Mouse (Mus musculus) cerebellum, adult 18-20 months (tissue): ENCODE results near the gene Rnf187.

Experiments
- DNase-seq, 2 experiments: peaks; one replicate each; pipeline ENCODE4 v3.0.0; 2021

The Rnf187 gene

DNA sequence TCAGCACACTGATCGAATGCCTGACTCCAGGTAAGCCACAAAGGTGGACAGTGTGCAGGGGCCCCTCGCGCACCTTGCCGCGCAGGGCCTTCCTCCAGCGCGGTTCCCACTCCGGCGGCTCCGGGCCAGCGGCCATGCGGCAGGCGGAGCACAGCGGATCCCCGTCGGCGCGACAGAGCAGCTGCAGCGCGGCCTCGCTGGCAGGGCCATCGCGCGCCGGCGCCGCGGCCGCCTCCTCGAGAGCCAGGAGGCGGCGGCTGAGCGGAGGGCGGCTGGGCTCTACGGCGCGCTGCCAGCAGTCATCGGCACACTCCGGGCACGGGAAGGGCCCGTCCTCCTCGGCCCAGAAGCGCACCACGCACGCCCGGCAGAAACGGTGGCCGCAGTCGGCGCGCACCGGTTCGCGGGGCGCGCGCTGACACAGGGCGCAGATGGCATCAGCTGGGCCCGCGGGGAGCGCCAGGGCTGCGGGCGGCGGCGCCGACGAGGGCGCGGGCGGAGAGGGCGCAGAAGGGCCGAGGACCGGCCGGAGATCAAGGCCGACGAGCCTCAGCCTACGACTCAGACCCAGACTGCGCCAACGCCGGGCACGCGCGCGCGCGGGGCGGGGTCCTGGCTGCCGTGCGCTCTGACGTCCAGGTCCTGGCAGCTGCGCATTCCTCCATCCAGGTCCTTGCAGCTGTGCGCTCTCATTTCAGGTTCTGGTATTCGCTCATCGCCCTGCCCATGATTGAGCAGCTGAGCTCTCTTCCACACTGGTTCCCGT is at the start of gene Rnf187:
Gene Rnf187, minus strand, starts transcription at position 595 of the 766 bp plus-strand sequence.
- peak; percentile 92 to 95 for DNase-seq

DNA sequence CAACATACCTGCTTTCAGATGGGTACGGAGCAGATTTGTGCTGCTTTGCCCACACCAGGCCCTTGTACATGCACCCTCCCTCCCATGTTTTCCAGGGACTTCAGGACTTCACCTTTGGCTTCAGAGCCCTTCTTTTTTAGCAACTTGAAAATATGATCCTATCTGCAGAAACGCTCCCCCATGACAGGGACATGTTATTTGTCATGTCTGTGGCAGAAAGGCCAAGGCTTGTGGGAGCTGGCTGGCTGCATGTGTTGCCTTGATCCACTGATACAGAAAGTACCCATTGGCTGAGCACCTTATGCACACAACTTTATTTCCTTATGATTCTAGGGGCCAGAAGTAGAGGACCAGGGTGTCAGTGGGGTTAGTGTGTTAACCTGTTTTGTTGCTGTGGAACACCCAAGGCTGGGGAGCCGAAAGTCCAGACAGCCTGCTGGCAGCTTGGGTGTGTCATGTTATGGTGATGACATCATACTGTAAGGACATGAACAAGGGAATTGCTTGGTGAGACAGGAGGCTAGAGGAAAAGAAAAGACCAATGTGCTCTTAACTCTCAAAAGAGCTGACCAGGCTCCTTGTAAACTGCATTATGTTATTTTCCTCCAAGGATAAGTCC is 46.7 kb upstream of the Rnf187 start:
- no peak for DNase-seq

DNA sequence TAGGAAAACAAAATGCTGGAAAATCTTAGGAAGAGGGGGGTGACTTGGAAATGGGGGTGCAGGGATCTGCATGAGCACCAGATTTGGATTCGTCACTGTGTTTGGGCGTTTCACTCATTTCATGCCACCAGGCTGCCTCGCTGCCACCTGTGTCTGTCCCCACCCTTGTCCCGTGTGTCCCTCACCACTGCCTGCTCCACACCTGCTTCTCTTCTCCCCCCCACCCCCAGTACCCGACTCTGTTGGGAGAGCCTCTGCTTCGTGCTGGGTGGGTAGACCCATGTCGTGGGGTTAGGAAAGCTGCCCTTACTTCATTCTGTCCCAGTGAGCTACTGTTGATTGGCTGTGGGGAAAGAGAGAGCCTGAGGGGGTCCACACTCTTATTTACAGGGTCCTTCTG is 45.9 kb upstream of the Rnf187 start:
- DNase-seq = no peak

DNA sequence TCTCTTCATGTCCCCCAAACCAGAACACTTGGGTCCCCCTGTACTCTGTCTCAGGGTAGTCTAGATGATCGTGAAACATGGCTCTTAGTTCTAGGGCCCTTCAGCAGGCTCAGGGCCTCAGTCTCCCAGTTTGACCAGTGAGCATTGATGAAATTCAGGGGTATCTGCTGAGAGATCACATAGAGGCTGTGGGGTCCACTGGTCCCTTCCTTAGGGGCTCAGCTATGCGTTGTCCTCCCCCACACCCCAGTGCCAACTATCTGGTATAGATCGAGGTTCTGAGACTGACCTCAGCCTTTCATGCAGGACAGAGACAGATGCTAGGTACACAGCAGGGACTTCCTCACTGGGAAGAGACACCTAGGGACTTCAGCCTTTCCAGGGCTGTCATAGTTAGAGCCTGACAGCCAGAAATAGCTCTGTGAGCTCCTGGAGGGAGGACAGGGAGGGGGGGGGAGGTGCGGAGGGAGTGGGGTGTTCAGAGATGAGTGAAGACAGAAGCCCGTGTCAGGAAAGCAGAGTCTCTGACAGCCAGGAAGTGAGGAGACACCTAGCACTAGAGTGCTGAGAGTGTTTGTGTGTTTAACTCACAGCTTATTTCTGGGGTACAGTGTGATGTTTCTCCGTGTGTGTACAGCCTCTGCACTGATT is 45.1 kb upstream of the Rnf187 start:
- no peak for DNase-seq

DNA sequence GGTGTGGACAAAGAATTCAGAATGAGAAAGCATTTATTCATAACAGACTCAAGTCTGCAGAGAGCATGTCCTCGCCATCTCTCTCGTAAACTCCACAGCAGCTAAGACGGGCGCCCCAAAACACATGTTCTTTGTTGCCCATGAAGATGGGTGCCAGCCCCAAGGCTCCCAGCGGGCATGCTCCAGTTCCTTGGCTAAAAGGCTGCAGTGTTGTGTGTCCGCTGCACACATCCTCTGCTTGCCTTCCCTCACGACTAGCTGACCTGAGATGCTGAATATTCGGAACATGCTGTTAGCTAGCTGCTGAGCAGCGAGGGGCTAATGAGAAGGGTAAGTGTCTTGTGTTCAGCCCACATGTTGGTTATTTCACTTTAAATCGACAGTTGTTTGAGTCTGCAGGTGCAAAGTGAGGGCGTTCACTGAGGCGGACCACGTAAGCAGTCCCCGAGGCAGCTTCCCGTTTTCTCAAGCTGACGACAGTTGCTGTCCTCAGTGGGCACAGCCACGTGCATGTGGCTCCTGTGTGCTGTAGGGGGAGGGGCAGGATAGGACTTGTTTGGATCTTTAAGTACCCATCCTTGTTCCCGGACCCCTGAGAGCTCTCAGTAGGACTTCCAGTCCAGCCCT is 43.9 kb upstream of the Rnf187 start:
- no peak for DNase-seq

DNA sequence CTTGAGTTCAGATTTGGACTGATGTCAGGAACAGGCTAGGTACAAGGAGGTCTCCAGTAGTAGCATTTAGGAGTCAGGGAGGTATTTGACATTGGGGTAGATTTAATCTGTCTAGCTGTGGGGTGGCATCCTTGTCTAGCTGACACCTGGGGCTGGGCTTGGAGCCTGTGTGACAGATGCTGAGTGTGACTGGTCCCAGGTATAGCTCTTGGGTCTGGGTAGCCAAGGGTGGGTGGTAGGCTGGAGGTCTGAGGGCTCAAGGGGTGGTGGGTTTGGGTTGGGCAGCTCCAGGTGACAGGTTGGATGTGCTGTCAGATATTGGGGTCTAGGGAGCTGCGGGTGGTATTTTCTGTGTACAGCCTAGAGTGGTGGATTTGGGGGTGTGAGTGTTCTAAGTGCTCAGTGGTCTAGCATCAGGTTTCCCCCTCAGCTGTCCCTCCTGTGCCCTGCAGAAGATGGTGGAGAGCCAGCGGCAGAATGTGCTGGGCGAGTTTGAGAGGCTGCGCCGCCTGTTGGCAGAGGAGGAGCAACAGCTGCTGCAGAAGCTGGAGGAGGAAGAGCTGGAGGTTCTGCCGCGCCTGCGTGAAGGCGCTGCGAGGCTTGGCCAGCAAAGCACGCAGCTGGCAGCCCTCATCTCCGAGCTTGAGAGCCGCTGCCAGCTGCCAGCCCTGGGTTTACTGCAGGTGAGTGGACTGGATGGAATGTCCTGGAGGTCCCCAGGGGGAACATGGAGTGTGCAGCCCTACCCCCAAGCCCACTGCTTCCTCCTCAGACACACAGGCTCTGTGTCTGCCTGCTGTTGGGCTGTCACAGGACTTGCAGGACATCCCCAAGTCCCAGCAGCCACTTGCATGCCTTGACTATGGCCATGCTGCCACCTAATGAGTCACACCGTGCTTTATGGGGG is 43.1 kb upstream of the Rnf187 start:
- peak; percentile 33 to 38 for DNase-seq

DNA sequence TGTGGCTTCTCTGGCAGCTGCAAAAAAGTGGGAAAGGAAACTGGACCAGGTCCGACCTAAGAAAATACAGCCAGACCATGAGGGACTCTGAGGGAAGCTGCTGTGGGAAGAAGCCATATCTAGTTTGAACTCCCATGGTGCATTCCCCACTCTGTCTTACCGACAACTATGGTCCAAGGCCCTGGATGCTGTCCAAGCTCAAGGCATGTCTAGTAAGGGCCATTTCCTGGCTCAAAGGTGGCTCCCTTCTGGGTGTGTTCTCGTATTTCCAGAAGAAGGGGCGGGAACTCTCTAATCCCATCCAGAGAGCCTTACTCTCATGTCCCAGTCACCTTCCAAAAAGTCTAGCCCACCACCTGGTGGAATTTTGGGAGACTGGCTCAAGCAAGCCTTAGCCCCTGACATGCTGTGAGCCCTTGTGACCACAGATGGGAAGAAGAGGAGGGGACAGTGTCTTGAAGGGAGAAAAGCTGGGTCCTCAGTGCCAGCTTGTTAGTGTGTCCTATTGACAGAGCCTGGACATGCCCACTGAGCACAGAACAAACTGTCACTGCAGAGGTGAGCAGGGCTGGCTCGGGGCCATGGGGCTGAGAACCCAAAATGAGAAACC is 41.8 kb upstream of the Rnf187 start:
- DNase-seq = no peak

DNA sequence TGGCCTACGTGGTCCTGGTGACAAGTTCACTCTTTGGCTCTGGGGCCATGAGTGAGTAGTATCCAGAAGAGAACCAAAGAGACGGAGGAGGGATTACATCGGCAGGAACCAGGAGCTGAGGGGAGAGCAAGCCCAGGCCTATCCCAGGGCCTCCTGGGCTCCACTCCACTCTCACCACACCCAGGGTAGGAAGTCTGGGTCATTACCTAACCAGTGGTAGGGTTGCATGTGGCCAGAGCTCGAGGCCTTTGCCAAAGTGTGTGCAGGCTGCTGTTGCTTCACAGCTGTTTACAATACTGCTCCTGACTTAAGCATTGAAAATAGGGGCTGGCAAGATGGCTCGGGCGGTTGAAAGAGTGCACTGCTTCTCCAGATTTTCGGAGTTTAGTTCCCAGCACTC is 40.9 kb upstream of the Rnf187 start:
- DNase-seq = no peak

DNA sequence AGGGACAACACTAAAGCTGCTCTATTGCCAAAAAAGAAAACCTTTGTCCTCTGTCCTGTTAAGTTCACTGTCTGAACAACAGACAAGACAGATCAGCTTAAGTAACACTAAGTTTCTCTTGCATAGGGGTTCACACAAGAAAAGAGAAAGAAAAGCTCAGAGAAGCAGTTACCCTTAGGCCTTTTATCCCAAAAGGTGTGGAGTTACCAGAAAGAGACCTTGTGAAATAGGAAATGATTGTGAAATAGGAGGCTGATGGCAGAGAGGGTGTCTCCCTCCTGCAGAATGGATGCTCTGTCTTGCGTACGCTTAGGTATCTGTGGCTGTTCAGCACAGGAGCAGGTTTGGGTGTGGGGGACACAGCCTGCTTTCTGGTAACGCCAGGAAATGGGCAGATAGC is 40.5 kb upstream of the Rnf187 start:
- no peak for DNase-seq

DNA sequence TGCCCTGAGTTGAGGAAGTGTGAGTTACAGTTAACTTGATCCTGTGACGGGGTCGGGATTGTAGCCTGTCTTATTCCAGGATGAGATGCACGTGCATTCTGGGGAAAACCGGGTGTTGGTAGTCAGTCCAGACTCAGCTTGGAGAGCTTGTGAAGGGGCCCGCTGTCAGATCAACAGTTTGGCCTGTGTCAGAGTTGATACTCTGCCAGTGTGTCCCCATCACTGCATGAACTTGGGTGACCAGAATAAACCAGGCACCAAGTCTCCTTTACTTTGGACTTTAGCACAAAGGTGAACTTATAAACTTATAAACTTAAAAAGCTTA is 40.0 kb upstream of the Rnf187 start:
- DNase-seq = no peak

DNA sequence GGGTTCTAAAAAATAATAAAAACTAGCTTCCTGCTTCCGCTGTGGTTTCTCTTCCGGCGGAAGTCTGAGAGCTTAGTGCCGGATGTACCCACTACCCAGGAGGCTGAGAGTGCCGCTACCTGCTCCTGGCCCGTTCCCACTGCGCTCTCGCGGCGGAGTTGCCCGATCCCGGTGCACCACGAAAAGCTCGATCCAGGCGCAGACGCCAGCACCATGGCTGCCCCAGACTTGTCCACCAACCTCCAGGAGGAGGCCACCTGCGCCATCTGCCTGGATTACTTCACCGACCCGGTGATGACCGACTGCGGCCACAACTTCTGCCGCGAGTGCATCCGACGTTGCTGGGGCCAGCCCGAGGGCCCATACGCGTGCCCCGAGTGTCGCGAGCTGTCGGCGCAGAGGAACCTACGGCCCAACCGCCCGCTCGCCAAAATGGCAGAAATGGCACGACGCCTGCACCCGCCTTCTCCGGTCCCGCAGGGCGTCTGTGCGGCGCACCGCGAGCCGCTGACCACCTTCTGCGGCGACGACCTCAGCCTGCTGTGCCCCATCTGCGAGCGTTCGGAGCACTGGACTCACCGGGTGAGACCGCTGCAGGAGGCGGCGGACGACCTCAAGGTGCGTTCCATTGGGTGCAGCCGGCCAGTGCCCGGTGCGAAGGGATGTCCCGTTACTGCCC is 39.5 kb upstream of the Rnf187 start, which contains the start of gene Trim11:
Gene Trim11, plus strand, starts transcription at position 67 of the 679 bp plus-strand sequence.
- peak; percentile 69 to 72 for DNase-seq

DNA sequence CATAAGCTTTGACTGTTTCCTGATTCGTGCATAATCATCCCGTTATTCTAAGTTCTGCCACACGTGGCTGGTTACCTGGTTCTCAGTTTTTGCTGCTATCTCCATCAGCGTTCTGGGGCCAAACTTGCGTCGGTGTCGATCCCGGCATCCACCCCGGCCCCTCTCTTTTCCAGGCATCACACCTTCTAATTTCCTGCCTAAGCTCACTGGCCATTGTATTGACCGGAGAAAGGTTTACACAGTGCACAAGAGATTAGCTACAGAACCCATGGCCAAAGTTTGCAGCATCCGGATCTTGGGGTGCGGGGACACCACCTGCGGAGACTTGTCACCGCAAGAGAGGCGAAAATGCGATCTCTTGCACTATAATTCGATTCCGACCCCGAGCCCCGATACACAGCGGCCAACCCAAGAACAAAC is 38.9 kb upstream of the Rnf187 start:
- peak in 1 of 2 experiments; percentile 25 for DNase-seq

DNA sequence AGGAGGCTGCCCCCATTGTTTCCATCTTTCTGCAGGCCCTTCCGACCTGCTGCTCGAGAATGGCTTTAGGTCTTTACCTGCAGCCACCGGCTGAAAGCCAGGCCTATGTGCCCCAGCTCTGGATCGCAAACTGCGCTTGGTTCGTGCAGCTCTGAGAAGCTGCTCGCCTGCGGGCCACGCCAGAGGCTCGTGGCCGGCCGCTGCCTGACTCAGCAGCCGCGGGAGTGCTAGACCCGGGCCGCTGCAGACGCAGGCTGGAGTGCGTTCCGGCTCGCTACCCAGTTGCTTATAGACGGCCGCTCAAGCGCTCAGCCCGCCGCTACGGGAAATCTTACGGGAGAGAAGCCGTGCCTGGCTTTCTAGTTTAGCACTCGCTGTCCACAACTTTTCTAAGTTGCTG is 38.4 kb upstream of the Rnf187 start:
- peak in 1 of 2 experiments; percentile 39 for DNase-seq

DNA sequence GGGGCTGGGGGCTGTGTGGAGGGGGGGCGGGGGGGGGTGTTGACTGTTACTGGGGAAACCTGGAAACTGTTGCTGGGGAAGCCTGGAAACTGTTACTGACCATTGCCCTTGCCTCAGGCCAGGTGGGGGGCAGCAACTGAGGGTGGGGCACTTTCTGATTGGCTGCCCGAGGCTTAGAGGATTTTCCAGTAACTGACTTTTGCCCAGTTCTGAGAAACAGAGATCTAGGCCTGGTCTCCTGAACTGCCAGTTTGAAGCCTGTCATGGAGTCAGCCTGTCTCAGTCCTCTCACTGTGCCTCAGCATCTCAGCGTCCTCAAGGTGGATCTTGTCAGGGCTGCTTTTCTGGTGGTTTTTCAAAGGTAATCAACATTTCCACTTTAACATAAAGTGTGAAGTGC is 35.7 kb upstream of the Rnf187 start:
- DNase-seq = no peak

DNA sequence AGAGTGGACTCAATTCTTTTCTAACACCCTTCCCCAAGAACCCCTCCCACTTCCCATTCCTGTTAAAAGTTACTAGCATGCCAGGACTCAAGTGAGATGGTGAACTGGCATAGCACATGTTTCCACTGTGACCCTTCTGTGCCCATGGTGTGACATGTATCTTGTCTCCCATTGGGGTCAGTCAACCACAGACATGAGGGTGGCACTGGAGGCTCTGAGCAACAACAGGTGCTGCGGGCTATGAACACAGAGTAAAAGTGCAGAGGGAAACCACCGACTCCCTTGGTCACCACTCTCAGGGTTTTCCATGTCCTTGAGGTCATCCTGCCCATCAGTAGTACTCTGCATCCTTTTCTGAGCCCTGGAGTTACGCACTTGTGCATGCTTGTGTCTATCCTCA is 33.1 kb upstream of the Rnf187 start:
- DNase-seq = no peak

DNA sequence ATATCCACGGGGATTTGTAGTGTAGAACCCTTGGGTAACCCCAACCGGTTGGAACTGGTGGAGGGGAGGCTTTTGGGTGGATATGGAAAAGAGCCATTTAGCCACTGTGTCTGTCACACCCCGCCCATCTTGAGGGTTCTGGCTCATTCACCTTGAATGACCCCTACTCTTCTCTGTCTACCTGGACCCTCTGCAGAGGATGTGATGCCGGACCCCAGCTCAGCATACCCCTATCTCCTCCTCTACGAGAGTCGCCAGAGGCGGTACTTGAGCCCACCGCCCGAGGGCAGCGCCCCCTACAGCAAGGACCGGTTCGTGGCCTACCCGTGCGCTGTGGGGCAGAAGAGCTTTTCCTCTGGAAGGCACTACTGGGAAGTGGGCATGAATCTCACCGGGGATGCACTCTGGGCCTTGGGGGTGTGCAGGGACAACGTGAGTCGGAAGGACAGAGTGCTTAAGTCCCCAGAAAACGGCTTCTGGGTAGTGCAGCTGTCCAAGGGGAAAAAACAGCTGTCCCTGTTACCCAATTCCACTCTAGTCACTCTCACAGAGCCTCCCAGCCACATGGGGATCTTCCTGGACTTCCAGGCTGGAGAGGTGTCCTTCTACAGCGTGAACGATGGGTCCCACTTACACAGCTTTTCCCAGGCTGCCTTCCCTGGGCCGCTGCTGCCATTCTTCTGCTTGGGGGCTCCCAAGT is 32.3 kb upstream of the Rnf187 start:
- DNase-seq = no peak

DNA sequence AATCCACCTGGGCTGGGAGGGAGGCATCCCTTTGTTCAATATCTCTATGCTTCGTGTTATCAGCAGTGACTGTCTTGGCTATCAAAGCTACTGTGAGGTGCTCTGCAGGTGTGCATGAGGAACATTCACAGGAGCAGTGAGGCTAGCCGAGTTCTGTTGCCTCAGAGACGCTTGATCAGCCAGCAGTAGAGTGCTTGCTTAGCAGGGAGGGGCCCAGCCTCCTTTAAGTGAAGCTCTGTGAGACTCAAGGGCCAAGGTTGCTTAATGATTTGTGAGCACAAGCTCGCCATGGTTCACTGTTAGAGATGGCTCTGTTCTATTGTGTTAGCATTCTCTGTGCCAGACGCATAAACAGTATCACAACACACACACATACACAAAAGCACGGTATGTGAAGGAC is 30.9 kb upstream of the Rnf187 start:
- no peak for DNase-seq

DNA sequence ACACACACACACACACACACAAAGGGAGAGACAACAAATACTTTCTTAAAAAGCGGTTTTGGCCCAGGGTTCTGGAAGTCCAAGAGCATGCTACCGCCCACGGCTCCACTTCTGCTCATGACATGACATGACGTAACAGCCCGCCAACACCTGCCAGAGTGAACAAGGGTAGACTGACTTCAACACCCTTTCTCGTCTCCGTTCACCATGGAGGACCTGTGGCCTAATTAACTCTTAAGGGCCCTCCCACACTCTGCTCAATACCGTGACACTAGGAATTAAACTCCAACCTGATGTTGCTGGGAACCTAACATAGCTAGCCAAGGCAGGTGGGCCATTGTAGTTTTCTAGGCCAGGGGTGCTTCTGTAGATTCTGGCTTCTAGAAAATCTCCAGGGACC is 30.3 kb upstream of the Rnf187 start:
- DNase-seq = no peak

DNA sequence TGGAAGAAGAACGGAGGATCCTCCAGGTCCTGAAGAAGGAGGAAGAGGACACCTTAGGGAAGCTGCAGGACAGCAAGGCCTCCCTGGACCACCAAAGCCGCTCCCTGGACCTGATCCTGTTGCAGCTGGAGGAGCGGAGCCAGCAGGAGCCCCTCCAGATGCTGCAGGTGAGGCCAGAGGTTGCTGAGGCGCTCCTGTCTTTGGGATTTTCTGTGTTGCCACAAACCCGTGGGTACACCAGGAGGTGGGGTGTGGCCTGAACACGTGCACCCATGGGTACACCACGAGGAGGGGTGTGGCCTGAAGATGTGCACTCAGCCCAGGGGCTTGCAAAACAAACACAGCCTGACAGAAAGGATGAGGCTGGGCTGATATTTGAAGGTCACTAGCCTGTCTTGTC is 29.8 kb upstream of the Rnf187 start:
- no peak for DNase-seq

DNA sequence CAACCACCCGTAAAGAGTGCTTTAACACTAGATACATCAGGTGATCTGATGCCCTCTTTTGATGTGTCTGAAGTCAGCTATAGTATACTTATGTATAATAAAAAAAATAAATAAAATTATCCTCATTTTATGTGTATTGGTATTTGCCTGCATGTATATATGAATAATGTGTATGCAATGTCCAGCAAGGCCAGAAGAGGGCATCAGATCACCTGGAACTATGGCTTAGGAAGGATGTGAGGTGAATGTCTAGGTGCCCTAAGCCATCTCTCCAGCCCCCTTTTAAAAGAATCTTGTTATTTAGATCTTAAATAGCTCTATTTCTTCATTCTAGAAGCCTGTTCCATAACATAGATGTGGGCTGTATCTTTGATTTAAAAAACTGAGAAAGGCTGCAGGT is 28.6 kb upstream of the Rnf187 start:
- no peak for DNase-seq
